Mouse (Mus musculus) fat pad, adult 2 months (tissue): Measurements from ENCODE around the gene Nr2c1.

ENCODE experiments used
- DNase-seq: peaks from one replicate; pipeline ENCODE4 v3.0.0-alpha.2; 2011; ENCODE audit warnings: low read depth, low spot score; ENCODE audit errors: extremely low read depth

Gene Nr2c1

DNA sequence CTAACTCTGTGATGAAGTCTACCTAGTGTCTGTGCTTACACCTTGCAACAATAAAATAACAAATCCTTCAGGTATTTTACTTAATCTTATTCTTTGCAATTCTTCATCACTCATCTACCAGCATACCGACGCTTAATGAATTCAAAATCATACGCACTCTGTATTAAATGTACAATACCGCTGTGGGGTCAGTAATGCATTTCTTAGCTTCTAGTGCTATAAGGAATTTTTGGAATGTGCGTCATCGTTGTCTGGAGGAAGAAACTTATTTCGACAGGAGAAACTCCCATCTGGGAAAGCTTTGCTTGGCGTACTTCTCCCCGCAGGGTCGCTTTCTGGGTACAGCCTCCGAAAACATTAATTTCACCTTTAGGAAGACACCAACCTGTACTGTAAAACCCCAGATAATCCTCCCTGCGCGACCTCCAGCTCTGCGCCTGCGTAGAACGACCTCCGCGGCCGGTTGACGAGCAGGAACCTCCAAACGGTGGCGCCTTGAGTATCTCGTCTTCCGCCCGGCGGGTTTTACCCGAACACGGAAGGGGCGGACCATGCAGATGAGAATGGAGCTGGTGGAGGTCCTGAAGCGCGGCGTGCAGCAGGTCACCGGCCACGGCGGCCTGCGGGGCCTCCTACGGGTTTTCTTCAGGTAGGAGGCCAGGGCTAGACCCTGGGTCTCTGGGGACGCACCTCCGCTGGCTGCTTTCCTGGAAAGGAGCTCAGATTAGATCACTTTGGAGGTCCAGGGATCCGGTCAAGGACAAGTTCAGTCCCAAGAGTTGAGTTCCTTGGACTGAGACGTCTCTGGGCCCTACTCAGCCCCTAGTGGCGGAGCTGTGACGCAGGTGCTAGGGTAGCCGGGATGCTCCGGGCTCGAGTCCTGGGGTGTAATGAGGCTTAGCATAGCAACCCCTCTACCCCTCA is 50.9 kb downstream of the Nr2c1 start, which contains the start of gene Ndufa12:
Gene Ndufa12, plus strand, starts transcription at position 239 of the 924 bp plus-strand sequence.
- peak; percentile 45 for DNase-seq

DNA sequence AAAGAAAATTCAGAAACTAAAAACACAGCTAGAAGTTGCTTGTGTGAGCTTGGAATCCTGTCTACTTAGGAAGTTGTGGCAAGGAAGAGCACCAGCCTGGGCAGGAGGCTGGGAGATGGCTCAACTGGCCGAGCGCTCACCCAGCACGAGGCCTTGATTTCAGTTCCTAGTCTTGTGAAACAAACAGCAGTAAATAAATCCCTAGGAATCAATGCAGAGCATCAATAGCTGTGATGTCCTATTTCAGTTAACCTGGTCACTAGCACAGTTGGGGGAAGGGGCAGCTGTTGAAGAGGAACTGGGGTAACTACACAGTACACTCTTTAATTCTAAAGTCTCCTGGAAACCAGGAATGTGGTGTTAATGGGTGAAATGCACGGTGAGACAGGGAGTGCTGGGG is 57.1 kb downstream of the Nr2c1 start:
- DNase-seq: no peak

DNA sequence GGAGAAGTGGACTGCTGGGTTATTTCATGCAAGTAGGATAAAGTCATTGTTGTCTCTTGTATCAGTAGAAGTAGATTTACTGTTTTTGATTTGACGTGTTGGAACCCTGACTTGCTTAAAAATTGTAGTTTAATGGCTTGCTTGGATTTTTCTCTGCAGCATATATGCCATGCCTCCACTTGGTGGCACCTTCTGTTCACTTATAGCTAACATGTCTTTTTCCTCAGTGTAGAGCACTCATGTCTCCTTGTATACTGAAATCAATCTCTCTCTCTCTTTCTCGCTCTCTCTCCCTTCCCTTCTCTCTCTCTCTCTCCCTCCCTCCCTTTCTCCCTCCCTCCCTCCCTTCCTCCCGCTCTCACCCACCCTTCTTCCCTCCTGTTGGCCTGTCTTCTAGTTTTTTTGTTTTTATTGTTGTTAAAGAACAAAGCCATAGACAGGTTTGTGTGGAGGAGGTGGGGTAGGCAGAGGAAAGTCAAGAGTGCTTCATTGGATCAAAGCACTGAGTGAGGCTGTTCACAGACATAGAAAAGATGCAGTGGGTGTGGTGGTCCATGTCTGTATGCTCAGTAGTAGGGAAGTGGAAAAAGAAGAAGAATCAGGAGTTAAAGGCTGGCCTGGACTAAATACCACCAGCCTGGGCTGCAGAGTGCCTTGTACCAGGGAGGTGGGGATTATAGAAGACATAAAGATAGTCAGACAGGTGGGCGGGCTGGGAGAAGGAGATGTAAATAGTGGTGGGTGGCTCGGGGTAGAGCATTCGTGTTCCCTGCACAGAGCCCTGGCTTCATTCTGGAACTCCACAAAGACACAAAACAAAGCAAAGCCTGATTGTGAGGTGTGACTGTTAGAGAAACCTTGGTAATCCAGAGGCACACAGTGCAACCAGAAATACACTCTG is 63.1 kb downstream of the Nr2c1 start:
- DNase-seq: no peak

DNA sequence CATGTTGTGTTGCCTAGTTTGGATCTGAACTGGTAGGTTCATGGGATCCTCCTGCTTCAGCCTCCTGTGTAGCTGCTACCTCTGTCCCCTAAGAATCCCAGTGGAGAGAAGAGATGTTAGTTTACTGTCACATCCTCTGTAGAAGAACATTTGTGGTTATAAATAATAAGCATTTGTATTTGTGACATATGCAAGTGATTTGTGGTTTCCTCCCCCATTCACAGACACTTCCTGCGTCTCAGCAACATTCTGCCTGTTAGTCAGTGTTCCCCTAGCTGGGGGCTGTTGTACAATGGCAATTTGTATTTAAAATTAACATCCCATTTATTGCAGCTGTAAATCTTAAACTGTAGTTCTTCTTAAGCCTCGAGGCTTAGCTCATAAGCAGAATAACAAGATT is 63.9 kb downstream of the Nr2c1 start:
- DNase-seq: no peak

DNA sequence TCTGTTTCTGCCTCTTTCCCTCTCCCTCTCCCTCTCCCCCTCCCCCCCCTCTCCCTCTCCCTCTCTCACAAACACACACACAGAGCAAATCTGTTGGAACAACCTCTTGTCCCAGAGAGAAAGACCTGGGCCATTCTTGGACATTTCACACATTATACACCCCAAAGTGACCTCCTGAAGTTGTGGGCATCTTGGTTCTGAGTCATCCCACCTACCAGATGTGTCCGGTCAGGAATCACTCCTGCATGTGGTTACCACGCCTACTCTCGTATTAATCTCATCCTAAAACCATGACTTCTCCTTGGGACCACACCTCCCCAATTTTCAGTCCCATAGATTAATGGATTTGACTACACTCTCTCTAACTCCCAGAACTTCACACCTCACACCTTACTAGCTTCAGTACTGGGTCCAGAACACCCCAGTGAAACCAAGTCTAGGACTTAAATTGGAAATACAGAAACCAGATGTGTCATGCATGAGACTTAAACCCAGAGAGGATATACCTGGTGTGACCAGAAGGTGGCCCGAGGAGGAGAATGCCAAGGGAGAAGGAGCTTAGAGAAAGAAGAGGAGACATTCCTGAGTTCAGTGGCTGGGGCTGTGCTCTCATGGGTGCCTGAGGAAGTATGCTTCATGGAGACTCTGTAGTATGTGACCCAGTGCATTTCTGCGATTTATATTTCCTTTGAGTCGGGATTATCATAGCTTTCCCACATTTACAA is 77.4 kb downstream of the Nr2c1 start:
- no peak for DNase-seq

DNA sequence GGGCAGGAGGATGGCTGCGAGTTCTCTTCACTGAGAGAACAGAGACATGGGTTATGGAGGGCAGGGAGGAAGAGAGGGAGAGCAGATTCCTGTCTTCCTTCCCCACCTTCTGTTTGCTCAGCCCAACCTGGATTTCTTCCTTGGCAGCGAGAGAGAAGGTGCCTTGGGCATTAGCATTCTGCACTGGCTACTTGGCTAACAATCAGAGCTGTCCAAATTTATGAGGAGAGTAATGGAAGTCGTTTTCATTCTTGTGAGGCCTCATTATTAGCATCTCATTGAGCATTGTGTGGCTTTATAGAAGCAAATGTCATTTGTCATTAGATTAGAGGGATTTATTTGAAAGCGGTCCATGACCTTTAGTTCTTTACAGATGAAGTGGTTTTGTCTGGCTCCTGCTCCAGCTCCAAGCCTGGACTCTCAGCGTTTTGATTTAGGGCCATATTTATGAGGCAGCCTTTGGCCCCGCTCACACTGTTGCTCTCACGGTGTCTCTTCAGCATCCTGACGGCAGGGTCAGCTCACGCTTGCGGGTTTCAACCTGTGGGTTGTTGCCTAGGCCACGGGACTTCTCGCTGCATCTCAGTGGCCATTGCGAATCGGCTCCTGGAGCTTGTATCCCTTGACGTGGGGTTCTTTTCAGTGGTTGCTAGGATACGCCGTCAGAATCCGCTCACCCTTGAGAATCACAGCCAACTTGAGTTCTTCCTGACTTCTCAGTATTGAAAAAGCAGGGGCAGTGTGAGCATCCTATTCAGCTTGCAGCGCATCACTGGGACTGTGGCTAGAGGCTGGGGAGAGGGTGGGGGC is 82.6 kb downstream of the Nr2c1 start:
- DNase-seq: no peak

DNA sequence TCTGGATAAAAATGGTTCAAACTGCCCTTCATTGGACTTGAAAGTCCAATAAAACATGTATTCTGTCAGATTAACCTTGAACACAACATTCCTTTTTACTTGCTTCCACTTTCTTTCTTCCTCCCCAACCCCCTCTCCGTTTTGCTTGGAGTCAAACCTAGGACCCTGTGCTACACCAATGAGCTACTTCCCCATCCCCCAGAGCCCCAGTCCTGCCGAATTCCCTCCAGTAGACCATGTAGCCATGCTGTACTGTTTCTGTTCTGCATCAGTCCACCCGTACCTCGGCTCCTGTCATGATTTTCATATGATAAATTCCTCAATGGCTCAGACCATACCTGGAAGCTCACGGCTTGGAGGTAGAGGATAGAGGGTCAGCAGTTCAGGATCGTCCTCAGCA is 83.2 kb downstream of the Nr2c1 start:
- DNase-seq: no peak

DNA sequence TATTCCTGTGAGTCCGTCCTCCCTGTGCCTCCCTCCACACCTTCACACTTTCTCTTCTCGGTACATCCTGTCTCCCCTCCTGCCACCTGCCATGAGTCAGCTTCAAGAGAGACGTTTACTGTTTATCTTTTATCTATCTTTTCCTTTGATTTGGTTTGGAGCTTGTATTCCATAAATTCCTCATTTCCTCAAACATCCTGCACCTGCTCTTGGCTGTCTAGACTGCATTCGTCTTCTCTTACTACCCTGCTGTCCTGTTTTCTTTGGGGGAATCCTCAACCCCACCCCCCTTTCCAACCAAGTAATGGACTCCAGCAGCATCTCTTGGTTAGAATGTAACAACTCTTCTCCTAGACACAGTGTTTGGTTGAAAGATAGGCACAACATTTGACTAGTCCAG is 87.4 kb downstream of the Nr2c1 start:
- no peak for DNase-seq

DNA sequence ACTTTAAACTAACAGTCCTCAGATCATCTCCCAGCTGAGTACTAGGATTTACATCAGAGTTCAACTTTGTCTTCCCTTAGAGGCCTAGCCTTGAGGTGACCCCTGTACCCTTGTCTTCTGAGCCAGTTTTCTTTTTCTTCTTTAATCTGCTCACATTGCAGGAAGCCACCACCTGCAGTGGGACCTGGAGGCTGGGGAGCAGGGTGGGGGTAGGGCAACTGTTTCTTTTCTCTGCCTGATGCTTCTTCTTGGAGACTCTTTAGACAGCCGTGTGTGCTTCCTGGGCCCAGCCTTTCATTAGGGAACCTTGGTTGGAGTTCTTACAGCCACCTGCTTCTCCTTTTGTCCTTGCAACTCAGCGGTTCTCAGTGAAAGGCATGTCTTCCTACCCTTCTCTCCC is 93.5 kb downstream of the Nr2c1 start:
- no peak for DNase-seq
